15 mouse cellular contexts compared by ENCODE assay signal in the genomic region with DNA sequence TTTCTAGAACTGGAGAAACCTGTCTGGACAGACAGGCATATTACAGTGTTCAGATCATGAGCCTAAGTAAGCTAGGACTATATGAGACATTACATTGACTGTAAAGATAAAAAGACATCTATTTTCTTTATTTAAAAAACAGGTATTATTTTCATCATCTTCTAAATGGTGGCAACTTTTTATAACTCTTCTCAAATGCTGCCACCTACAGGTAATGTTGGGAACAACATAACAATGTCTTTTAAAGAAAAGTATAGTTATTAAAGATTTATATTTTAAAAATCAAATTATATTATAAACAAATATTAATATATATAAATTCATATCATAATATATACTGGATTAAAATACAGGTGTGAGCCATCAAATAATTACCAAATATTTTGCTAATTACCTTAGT.
DNase-seq lines count a peak whose midpoint lies in the region; ATAC-seq and TF ChIP-seq lines count a peak whose summit lies in the region.
"Had no signal": no experiment of that assay in that cellular context is flagged by ENCODE, and none has a peak within 500 bp of the region (broad histone marks: within the 10 kb centered on the region; RNA-seq: fewer than 3 reads in every experiment).

No protein-coding gene starts in this region.

- intact Hi-C loops in heart, adult 2 months (cut with DNase I): no loop called here

- no peak for ATAC-seq in heart, embryonic 12.5 days (ENCODE audit: insufficient number of reproducible peaks, low FRiP score)
- no peak for ATAC-seq in liver, postnatal 0 days
- no peak for ATAC-seq in liver, embryonic 11.5 days (replicated peaks; ENCODE audit: low FRiP score)
- no peak for ATAC-seq in erythroid progenitor cell, adult 5-6 weeks (replicated peaks; ENCODE audit: low FRiP score, poor library complexity, severe bottlenecking)

- H3K9ac ChIP-seq in heart, adult 2 months (ENCODE audit: low read depth, low read length): no peak overlapping the region
- no peak overlapping the region for H3K9ac ChIP-seq in heart, embryonic 12.5 days
- no peak overlapping the region for H3K9ac ChIP-seq in liver, postnatal 0 days (replicated peaks)
- no peak overlapping the region for H3K9ac ChIP-seq in liver, embryonic 11.5 days (ENCODE audit: low read depth, low read length)
- H3K9ac ChIP-seq: embryonic facial prominence, embryonic 15.5 days; hindbrain, embryonic 13.5 days had no signal

- H3K4me1 ChIP-seq in heart, adult 2 months (ENCODE audit: control insufficient read depth, insufficient read depth, low read length): no peaks in the 10 kb centered on the region
- no peaks in the 10 kb centered on the region for H3K4me1 ChIP-seq in heart, embryonic 12.5 days (replicated peaks)
- H3K4me1 ChIP-seq in liver, postnatal 0 days (ENCODE audit: insufficient read depth): no peaks in the 10 kb centered on the region
- H3K4me1 ChIP-seq in liver, embryonic 11.5 days (replicated peaks; ENCODE audit: control insufficient read depth, insufficient read depth, low read length): no peaks in the 10 kb centered on the region
- H3K4me1 ChIP-seq: embryonic facial prominence, embryonic 15.5 days; hindbrain, embryonic 13.5 days had no signal

- H3K36me3 ChIP-seq in heart, adult 2 months (ENCODE audit: control insufficient read depth, insufficient read depth, low read length): no peaks in the 10 kb centered on the region
- H3K36me3 ChIP-seq in heart, embryonic 12.5 days: no peaks in the 10 kb centered on the region
- no peaks in the 10 kb centered on the region for H3K36me3 ChIP-seq in liver, postnatal 0 days (replicated peaks; ENCODE audit: insufficient read depth, low read length)
- H3K36me3 ChIP-seq in liver, embryonic 11.5 days (ENCODE audit: control insufficient read depth, insufficient read depth, low read length): no peaks in the 10 kb centered on the region
- H3K36me3 ChIP-seq: embryonic facial prominence, embryonic 15.5 days; hindbrain, embryonic 13.5 days had no signal

- no peak for TF ChIP-seq POLR2A in heart, adult 2 months (IDR thresholded peaks at IDR 0.05; ENCODE audit: insufficient read depth, low read depth, low read length)

- no peak overlapping the region for H3K4me2 ChIP-seq in heart, embryonic 12.5 days
- no peak overlapping the region for H3K4me2 ChIP-seq in liver, postnatal 0 days (ENCODE audit: low read depth, low read length)
- H3K4me2 ChIP-seq in liver, embryonic 11.5 days: no peak overlapping the region
- H3K4me2 ChIP-seq: embryonic facial prominence, embryonic 15.5 days; hindbrain, embryonic 13.5 days had no signal

- 0 out of 2 replicates have a peak, but pooled peaks cover 2% of the 10 kb centered on the region for H3K27me3 ChIP-seq in heart, adult 2 months (ENCODE audit: control insufficient read depth, insufficient read depth, low read length)
- no peaks in the 10 kb centered on the region for H3K27me3 ChIP-seq in heart, embryonic 12.5 days (replicated peaks)
- H3K27me3 ChIP-seq in liver, postnatal 0 days (ENCODE audit: insufficient read depth, low read length): no peaks in the 10 kb centered on the region
- no peaks in the 10 kb centered on the region for H3K27me3 ChIP-seq in liver, embryonic 11.5 days (replicated peaks; ENCODE audit: control insufficient read depth, insufficient read depth, low read length)
- H3K27me3 ChIP-seq: embryonic facial prominence, embryonic 15.5 days; hindbrain, embryonic 13.5 days had no signal

- DNase-seq in heart, adult 2 months: no peak
- no peak for DNase-seq in liver, postnatal 0 days
- DNase-seq in liver, embryonic 11.5 days (ENCODE audit: low spot score): no peak
- peak; percentile 3 for DNase-seq in R1 (ENCODE audit: low read depth, low spot score)
- DNase-seq in retina, adult 2 months (ENCODE audit: low read depth, low spot score): peak; percentile 9
- no peak for DNase-seq in neural tube, embryonic 10.5 days (ENCODE audit: extremely low spot score, low spot score)
- DNase-seq: adrenal gland, postnatal 36 days; gastrocnemius, postnatal 25 days; lung, adult 18-20 months; right cerebral cortex, postnatal 14 days had no signal

- peaks cover 2% of the 10 kb centered on the region; the same call in 1 of the 2 replicates for H3K79me2 ChIP-seq in heart, adult 2 months (replicated peaks; ENCODE audit: control insufficient read depth, insufficient read depth, low read length)

- H3K9me3 ChIP-seq in heart, embryonic 12.5 days (replicated peaks): no peaks in the 10 kb centered on the region
- H3K9me3 ChIP-seq in liver, postnatal 0 days (ENCODE audit: low read length): no peaks in the 10 kb centered on the region
- H3K9me3 ChIP-seq in liver, embryonic 11.5 days (ENCODE audit: control insufficient read depth, low read length): no peaks in the 10 kb centered on the region
- H3K9me3 ChIP-seq: embryonic facial prominence, embryonic 15.5 days; hindbrain, embryonic 13.5 days had no signal

- no peak for TF ChIP-seq EP300 in heart, adult 2 months (IDR thresholded peaks at IDR 0.05; ENCODE audit: insufficient read depth, low read depth, low read length)
- no peak for TF ChIP-seq EP300 in liver, postnatal 0 days (IDR thresholded peaks at IDR 0.05; ENCODE audit: low read depth)

- TF ChIP-seq CTCF in heart, adult 2 months (IDR thresholded peaks at IDR 0.05): peak; percentile 72
- peak; percentile 15; the same call in 1 of the 2 replicates for TF ChIP-seq CTCF in liver, postnatal 0 days (IDR thresholded peaks at IDR 0.05; ENCODE audit: low read depth)

- H3K4me3 ChIP-seq in heart, adult 2 months: no peak overlapping the region
- H3K4me3 ChIP-seq in heart, embryonic 12.5 days: no peak overlapping the region
- H3K4me3 ChIP-seq in liver, postnatal 0 days (ENCODE audit: low read depth, low read length): no peak overlapping the region
- H3K4me3 ChIP-seq in liver, embryonic 11.5 days (ENCODE audit: low read depth, low read length): no peak overlapping the region
- H3K4me3 ChIP-seq: embryonic facial prominence, embryonic 15.5 days; hindbrain, embryonic 13.5 days; myocyte had no signal

- no peak overlapping the region for H3K27ac ChIP-seq in heart, adult 2 months
- no peak overlapping the region for H3K27ac ChIP-seq in heart, embryonic 12.5 days (ENCODE audit: poor library complexity, severe bottlenecking)
- no peak overlapping the region for H3K27ac ChIP-seq in liver, postnatal 0 days (ENCODE audit: low read depth)
- H3K27ac ChIP-seq in liver, embryonic 11.5 days (ENCODE audit: low read depth, low read length): no peak overlapping the region
- H3K27ac ChIP-seq: embryonic facial prominence, embryonic 15.5 days; hindbrain, embryonic 13.5 days had no signal

Comparison
In these comparisons a context has a peak if more than half of its experiments do, and no peak if none do; other contexts are left out.
1. DNase-seq: peak in R1 (single experiment) and retina, adult 2 months (single experiment); none in heart, adult 2 months (0 of 2), liver, postnatal 0 days (single experiment), liver, embryonic 11.5 days (single experiment) and neural tube, embryonic 10.5 days (single experiment).